9 mouse cellular contexts compared by ENCODE assay signal in genomic region chr5:133106691-133107354, GRCm38 (mm10).
DNase-seq lines count a peak whose midpoint lies in the region; ATAC-seq and TF ChIP-seq lines count a peak whose summit lies in the region.
"Had no signal": no experiment of that assay in that cellular context is flagged by ENCODE, and none has a peak within 500 bp of the region (broad histone marks: within the 10 kb centered on the region; RNA-seq: fewer than 3 reads in every experiment).

No protein-coding gene starts in this region.

- TF ChIP-seq POLR2A in brain, embryonic 14.5 days (IDR thresholded peaks at IDR 0.05; ENCODE audit: borderline replicate concordance, extremely low read depth, insufficient read depth, insufficient read length, poor library complexity, severe bottlenecking), result no peak

- TF ChIP-seq EP300 in liver, postnatal 0 days (IDR thresholded peaks at IDR 0.05; ENCODE audit: low read depth), result no peak

- ATAC-seq in kidney, embryonic 16.5 days (ENCODE audit: low FRiP score, low TSS enrichment), result no peak
- ATAC-seq in forebrain, postnatal 0 days, result peak; percentile 71
- ATAC-seq in midbrain, embryonic 11.5 days (ENCODE audit: low FRiP score), result peak; percentile 92
- ATAC-seq in liver, postnatal 0 days, result no peak
- no peak for ATAC-seq in megakaryocyte-erythroid progenitor cell, adult 5-6 weeks (replicated peaks; ENCODE audit: low FRiP score, low TSS enrichment, poor library complexity, severe bottlenecking)

- H3K4me1 ChIP-seq in kidney, embryonic 16.5 days (ENCODE audit: insufficient read depth, low read length), result 0 out of 2 replicates have a peak, but pooled peaks cover 3% of the 10 kb centered on the region
- peaks cover 4% of the 10 kb centered on the region; the same call in 1 of the 2 replicates for H3K4me1 ChIP-seq in forebrain, postnatal 0 days (ENCODE audit: insufficient read depth)
- peaks cover 2% of the 10 kb centered on the region; the same call in 1 of the 2 replicates for H3K4me1 ChIP-seq in midbrain, embryonic 11.5 days (ENCODE audit: control insufficient read depth, insufficient read depth, low read length)
- no peaks in the 10 kb centered on the region for H3K4me1 ChIP-seq in liver, postnatal 0 days (ENCODE audit: insufficient read depth)
- H3K4me1 ChIP-seq: liver, embryonic 13.5 days had no signal

- no peaks in the 10 kb centered on the region for H3K9me3 ChIP-seq in kidney, embryonic 16.5 days (ENCODE audit: low read length)
- no peaks in the 10 kb centered on the region for H3K9me3 ChIP-seq in forebrain, postnatal 0 days (ENCODE audit: low read length)
- no peaks in the 10 kb centered on the region for H3K9me3 ChIP-seq in midbrain, embryonic 11.5 days (ENCODE audit: control insufficient read depth, low read length)
- H3K9me3 ChIP-seq in liver, postnatal 0 days (ENCODE audit: low read length), result no peaks in the 10 kb centered on the region
- H3K9me3 ChIP-seq: liver, embryonic 13.5 days had no signal

- no peak overlapping the region for H3K4me3 ChIP-seq in kidney, embryonic 16.5 days (ENCODE audit: low read length)
- H3K4me3 ChIP-seq in forebrain, postnatal 0 days (ENCODE audit: low read depth, low read length), result no peak overlapping the region
- H3K4me3 ChIP-seq in midbrain, embryonic 11.5 days (ENCODE audit: low read depth, low read length), result no peak overlapping the region
- no peak overlapping the region for H3K4me3 ChIP-seq in liver, postnatal 0 days (ENCODE audit: low read depth, low read length)
- H3K4me3 ChIP-seq: liver, embryonic 13.5 days had no signal

- DNase-seq in kidney, adult 18-20 months, result peak; percentile 3
- DNase-seq in brain, embryonic 14.5 days (ENCODE audit: low read depth), result peak; percentile 93
- peak; percentile 84 for DNase-seq in forebrain, postnatal 0 days
- DNase-seq in kidney, postnatal 36 days, result peak; percentile 2 to 27
- peak; percentile 93 for DNase-seq in midbrain, embryonic 11.5 days (ENCODE audit: low spot score, missing footprints)
- no peak for DNase-seq in liver, postnatal 0 days
- DNase-seq: liver, embryonic 13.5 days had no signal

- no peaks in the 10 kb centered on the region for H3K27me3 ChIP-seq in kidney, embryonic 16.5 days (ENCODE audit: insufficient read depth, low read length)
- no peaks in the 10 kb centered on the region for H3K27me3 ChIP-seq in forebrain, postnatal 0 days (ENCODE audit: insufficient read depth, low read length)
- no peaks in the 10 kb centered on the region for H3K27me3 ChIP-seq in midbrain, embryonic 11.5 days (ENCODE audit: control insufficient read depth, insufficient read depth, low read length)
- H3K27me3 ChIP-seq in liver, postnatal 0 days (ENCODE audit: insufficient read depth, low read length), result no peaks in the 10 kb centered on the region
- H3K27me3 ChIP-seq: liver, embryonic 13.5 days had no signal

- H3K4me2 ChIP-seq in kidney, embryonic 16.5 days (replicated peaks; ENCODE audit: low read depth, low read length), result no peak overlapping the region
- peak overlapping the region; percentile 24 for H3K4me2 ChIP-seq in forebrain, postnatal 0 days (ENCODE audit: low read depth)
- H3K4me2 ChIP-seq in midbrain, embryonic 11.5 days, result no peak overlapping the region
- H3K4me2 ChIP-seq in liver, postnatal 0 days (ENCODE audit: low read depth, low read length), result no peak overlapping the region
- H3K4me2 ChIP-seq: liver, embryonic 13.5 days had no signal

- 47% methylated on average over 8 of the region's 8 CpGs for WGBS in kidney, embryonic 16.5 days
- 14% methylated on average over 8 of the region's 8 CpGs for WGBS in forebrain, postnatal 0 days
- WGBS in midbrain, embryonic 11.5 days, result 34% methylated on average over 8 of the region's 8 CpGs
- WGBS in liver, postnatal 0 days (ENCODE audit: insufficient replicate concordance), result 54% methylated on average over 8 of the region's 8 CpGs

- no peaks in the 10 kb centered on the region for H3K36me3 ChIP-seq in kidney, embryonic 16.5 days (ENCODE audit: insufficient read depth, low read length)
- H3K36me3 ChIP-seq in forebrain, postnatal 0 days (ENCODE audit: insufficient read depth), result no peaks in the 10 kb centered on the region
- H3K36me3 ChIP-seq in midbrain, embryonic 11.5 days (ENCODE audit: control insufficient read depth, insufficient read depth, low read length), result no peaks in the 10 kb centered on the region
- no peaks in the 10 kb centered on the region for H3K36me3 ChIP-seq in liver, postnatal 0 days (replicated peaks; ENCODE audit: insufficient read depth, low read length)
- H3K36me3 ChIP-seq: liver, embryonic 13.5 days had no signal

- H3K27ac ChIP-seq in kidney, embryonic 16.5 days (ENCODE audit: low read length), result no peak overlapping the region
- no peak overlapping the region for H3K27ac ChIP-seq in forebrain, postnatal 0 days (ENCODE audit: low read depth, low read length)
- H3K27ac ChIP-seq in midbrain, embryonic 11.5 days (ENCODE audit: low read depth, low read length), result no peak overlapping the region
- no peak overlapping the region for H3K27ac ChIP-seq in liver, postnatal 0 days (ENCODE audit: low read depth)
- H3K27ac ChIP-seq: liver, embryonic 13.5 days had no signal

- no peak for TF ChIP-seq CTCF in brain, embryonic 14.5 days (IDR thresholded peaks at IDR 0.05; ENCODE audit: borderline replicate concordance, extremely low read depth, insufficient read depth, insufficient read length)
- no peak for TF ChIP-seq CTCF in forebrain, postnatal 0 days (IDR thresholded peaks at IDR 0.05; ENCODE audit: low read depth)
- TF ChIP-seq CTCF in liver, postnatal 0 days (IDR thresholded peaks at IDR 0.05; ENCODE audit: low read depth), result no peak

- H3K9ac ChIP-seq in kidney, embryonic 16.5 days (replicated peaks; ENCODE audit: low read length), result no peak overlapping the region
- no peak overlapping the region for H3K9ac ChIP-seq in forebrain, postnatal 0 days
- H3K9ac ChIP-seq in midbrain, embryonic 11.5 days (ENCODE audit: low read length), result no peak overlapping the region
- H3K9ac ChIP-seq in liver, postnatal 0 days (replicated peaks), result no peak overlapping the region
- H3K9ac ChIP-seq: liver, embryonic 13.5 days had no signal

Comparison
In these comparisons a context has a peak if more than half of its experiments do, and no peak if none do; other contexts are left out.
1. ATAC-seq: peak in forebrain, postnatal 0 days (single experiment) and midbrain, embryonic 11.5 days (single experiment); none in kidney, embryonic 16.5 days (single experiment), liver, postnatal 0 days (single experiment) and megakaryocyte-erythroid progenitor cell, adult 5-6 weeks (single experiment).